Mouse (Mus musculus) testis, adult 2 months (tissue): Measurements from ENCODE around the gene Dpt.

ENCODE experiments used
- CTCF ChIP-seq: fragments of 200-500 bp; IDR thresholded peaks from 2 replicates; pipeline ENCODE4 v1.5.1; 2012; ENCODE audit warnings: low read depth, mild to moderate bottlenecking, inconsistent platforms, low read length, moderate library complexity; ENCODE audit not compliant: control insufficient read depth, insufficient read depth, insufficient replicate concordance
- POLR2A ChIP-seq: fragments of 200-500 bp; IDR thresholded peaks from 2 replicates; pipeline ENCODE4 v1.6.1; 2012; ENCODE audit warnings: low read depth, mild to moderate bottlenecking, inconsistent platforms, low read length, moderate library complexity; ENCODE audit not compliant: control insufficient read depth

DNA sequence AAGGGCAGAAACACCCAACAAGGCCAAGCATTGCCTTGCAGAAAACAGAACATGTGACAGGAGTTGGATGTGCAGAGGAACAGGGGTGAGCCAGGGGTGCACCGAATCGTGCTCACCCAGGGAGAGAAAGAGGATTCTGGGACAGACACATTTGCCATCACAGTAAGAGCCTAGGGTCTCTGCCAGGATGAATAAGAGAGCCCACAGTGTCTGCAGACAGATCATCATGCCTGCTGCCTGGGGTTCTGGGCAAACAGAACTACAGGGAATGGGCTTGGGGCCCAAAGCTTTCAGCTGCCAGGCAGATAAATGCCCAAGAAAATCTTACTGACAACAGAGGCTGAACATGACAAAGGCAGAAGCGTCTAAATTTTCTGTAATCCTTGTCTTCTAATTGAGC is 14.9 kb downstream of the Dpt start:
- no peak for TF ChIP-seq POLR2A
- TF ChIP-seq CTCF: no peak
